Mouse (Mus musculus) natural killer cell, adult 2 months (primary cell): ENCODE results near the gene Hmgcs2.

Source experiments
- DNase-seq, 2 experiments: peaks; one replicate each; pipeline ENCODE4 v3.0.0; 2022; ENCODE audit warnings: low spot score in 2 of 2

Gene Hmgcs2

DNA sequence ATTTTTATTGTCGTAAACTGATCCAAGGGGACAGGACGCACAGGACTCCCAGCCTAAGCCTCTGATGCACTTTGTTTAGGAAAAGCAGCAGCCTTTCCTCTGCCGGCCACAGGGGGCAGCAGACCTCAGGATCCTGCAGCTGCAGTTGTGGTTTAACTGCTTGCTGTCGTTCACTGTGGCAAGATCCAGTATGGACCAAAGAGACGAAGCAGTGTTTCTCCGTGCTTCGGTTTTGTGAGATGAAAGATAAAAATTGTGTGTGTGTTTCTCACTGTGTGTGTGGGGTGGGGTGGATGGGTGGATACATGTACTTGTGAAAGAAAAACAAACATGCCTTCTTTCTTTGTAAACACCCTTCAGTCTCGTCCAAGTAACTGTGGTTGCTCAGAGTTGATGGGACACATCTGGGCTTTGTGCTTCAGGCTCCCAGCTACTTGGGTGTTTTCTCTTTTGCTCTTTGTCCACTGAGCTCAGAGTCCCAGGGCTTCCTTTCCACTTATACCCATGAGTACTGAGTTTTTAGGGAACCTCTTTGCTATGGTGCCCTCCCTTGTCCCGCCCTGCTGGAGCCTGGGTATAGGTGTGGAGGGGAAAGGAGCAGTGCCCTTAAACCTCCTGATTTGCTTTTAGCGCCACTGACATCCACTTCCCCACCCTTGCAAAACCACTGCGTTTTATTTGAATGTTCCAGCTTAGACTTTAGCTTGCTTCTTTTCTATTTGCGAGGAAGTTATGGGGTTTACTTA, 871 bp downstream of the Hmgcs2 start:
- DNase-seq: peak; percentile 13 to 21

DNA sequence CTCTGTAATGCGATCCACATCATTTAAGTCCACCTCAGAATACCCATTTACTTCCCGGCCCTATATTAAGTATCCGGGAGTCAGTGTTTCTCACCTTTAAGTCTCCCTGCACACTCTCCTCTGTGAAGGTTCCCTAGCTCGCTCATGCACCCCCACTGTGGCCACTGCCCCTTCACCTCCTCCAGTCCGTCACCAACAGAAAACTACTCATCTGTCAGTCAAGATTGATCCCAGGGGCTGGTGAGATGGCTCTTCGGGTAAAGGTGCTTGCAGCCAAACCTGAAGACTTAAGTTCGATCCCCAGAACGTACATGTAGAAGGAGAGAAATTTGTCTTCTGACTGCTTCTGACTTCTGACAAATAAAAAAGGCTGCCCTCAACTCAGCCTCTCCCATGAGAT, 2.2 kb downstream of the Hmgcs2 start:
- no peak for DNase-seq

DNA sequence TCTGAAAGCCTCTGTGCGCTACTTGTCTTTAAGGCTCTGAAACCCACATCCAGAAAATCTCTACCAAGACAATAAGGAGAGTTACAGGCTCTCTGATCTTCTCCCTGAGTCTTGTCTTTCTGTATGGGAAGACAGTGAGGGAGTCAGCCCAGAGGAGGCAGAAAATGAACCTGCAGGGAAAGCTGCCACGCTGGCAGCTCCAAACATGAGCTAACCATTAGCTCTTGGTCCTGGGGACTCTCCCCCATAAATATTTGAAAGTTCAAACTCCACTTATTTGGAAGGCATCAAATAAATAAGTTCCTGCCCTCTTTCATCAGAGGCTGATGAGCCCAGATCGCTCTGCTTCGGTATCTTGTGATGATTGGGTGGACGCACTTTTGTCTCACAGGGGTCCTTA, 3.0 kb downstream of the Hmgcs2 start:
- DNase-seq: no peak

DNA sequence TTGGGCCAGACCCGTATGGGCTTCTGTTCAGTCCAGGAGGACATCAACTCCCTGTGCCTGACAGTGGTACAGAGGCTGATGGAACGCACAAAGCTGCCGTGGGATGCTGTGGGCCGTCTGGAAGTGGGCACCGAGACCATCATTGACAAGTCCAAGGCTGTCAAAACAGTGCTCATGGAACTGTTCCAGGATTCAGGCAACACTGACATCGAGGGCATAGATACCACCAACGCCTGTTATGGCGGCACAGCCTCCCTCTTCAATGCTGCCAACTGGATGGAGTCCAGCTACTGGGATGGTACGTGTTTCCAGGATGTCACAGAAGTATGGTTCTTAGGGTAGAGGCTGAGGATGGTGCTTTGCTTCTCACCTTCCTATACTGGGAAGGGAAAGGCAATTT, 10.8 kb downstream of the Hmgcs2 start:
- no peak for DNase-seq

DNA sequence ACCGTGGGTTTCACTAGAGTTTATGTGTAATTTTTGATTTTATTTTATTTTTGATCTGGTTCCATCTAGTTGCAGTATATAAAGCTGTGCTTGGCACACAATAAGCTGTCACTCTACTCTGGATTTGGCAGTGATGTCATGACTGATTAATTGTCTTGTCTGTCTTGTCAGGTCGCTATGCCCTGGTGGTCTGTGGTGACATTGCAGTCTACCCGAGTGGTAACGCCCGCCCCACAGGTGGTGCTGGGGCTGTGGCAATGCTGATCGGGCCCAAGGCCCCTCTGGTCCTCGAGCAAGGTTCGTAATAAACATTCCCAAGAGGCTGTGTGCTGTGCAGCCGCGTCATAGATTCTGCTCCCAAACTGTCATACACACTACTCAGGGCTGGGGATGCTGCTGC, 15.7 kb downstream of the Hmgcs2 start:
- DNase-seq: no peak

DNA sequence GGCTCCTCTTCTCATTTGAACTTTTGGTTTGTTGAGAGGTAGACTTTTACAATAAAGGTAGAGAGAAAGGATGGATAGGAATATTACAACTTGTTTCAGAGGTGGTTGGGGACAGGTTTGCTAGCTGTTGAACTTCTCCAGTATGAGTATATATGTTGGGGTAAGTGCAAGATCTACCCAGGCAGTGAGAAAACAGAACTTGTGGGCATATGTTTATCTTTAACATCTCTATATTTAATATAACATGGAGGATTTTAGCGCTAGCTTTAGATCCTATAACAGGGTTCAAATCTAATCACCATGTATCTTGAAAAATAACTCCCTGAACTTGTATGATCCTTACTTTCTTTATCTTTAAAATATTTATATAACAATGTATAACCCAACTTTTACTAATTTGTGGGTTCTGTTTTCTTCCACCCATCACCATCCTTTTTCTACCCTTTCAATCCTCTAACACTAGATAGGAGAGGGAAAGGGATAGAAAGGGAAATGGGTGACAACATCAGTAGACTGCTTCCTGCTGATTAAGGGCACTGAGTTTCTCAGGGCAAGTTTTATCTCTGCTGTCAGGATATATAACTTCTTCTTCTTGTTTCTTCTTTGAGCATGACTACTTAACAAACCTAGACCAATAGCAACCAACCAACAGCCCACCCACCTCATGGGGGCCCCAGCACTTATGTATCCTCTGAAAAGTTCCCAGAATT, 19.3 kb downstream of the Hmgcs2 start:
- no peak for DNase-seq

DNA sequence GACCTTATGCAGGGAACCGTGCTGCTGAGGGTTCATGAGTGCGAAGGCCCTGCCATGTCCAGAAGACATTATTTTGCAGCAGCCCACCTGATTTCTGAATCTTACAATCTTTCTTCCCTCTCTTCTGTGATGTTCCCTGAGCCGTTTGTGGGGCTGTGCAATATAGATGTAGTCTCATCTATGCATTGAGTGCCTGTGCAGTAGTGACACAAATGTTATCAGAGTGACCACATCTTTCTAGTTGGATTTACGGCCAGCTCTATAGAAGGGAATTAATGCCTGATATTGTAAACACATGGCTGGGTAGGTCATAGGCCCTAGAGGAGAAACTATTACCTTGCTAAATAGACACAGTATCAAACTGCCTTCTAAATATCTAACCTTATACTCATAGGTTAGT, 20.0 kb downstream of the Hmgcs2 start:
- no peak for DNase-seq

DNA sequence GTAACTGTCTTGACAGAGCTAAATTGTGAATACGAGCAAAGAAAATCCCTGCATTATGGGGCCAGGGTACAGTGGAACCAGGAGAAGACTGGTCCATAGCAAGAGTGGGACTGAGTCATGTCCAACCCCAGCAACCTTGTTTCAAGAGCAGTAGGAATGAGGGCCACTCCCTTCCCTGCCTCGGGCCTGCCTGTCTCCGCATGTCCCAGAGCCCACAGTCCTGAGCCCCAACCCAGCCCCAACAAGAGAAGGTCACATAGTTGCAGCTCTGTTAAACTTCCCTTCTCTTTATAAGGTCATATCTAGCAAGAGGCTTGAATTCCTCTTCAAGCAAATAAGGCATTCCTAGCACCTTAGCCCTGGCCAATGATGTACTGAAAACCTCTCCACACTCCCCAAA, 21.5 kb downstream of the Hmgcs2 start:
- no peak for DNase-seq

DNA sequence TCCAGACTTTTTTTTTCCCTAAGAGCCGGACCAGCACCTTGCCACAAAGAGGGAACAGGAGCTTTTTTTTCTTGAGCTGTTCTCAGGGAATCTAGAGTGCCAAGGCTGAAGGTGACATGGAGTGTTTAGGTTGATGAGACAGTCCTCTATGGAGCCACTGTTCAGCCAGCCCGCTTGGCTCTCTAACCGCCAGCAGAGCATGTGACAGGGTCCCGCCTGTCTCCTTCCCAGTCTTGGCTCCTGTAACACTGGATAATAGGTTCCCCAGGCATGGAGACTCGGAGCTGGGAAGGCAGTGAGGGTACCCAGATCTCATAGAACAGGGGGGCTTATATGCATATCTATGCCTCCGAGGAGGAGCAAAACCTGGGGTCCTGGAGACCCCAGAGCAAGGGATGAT, 28.4 kb downstream of the Hmgcs2 start:
- DNase-seq: no peak

DNA sequence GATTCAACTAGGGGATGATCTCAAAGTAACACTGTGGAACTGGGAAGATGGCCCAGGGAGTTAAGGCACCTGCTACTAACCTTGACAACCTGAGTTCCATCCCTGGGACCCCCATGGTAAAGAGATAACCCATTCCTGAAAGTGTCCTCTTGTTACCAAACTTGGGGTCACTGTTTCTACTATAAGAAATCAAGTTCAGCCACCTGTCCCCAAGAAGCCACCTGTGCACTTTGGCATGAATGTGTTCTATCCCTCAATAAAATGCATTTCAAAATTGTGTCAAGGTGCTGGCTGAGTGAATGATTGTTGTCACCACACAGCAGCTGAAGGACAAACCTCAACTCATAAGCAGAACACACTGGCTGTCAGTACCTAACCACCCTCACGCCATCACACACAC, 30.2 kb downstream of the Hmgcs2 start:
- no peak for DNase-seq

DNA sequence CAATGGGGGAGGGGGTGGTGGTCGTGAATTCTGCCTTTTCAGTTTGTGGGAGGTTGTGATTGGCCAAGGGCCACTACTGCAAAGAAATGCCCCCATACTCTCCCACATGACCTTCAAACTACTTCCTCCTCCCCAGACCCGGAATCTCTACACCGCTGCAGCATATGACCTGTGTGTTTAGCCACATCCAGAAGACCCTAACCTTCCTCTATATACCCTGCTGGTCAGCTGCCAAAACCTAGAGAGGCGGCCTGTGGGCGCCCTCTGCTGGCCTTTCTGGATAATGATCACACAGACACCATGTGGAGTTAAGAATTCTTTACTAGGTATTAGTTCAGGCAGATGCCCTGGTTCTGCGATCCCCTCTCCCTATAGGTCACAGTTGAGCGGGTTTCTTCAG, 32.6 kb downstream of the Hmgcs2 start:
- DNase-seq: peak in 1 of 2 experiments; percentile 43

DNA sequence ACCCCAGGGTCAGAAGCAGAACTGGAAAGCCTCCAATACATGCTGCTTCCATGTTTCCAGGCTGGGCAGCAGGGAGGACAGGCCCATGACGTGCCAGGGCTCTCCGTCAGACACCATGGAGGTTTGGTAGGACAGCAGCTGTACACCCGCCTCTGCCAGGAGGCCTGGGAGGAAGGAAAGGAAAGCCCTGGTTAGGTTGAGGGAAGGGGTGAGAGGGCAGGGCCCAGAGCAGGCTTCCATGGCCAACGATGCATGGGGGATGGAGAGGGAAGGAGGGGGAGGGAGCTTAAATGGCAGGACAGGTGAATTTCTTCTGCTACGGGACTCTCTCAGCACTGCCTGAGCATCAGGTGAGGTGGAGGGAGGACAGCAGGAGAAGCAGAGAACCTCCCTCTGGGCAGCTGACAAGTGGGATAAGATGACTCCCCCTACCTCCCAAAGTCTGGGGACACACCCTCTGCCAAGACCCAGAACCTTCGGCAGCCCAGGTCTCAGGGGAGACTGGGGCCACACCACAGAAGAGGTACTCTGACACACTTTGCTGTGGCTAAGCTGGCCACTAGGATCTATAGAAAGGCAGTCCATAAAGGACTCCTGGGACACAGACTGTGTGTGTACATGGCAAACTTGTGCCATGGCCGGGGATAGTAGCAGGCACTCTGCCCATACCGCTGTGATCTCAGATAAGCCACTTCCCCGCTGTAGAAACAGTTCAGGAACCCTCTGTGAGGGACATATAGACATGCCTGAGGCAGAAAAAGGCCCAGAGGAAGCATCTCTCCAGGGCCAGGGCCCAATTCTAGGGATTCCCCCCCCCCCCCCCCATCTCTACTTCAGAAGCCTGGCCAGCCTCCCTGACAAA, 33.3 kb downstream of the Hmgcs2 start:
- no peak for DNase-seq

DNA sequence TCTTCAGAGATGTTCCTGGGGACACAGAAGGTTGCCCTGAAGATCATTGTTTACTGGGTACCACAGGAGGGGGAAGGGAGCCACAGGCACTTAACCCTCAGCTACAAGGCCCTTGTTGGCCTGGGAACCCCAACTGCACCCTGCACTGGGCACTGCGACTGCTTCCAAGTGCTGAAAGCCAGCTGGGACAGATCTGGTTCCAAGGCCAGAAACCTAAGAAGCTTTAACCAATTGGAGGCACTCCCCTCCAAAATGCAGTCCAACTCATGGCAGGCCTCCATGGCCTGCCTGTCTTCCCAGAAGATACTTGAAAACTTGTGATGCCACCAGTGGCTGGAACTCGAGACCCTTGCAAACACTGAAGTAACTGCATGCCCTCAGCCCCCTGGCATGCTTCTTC, 34.9 kb downstream of the Hmgcs2 start:
- no peak for DNase-seq

DNA sequence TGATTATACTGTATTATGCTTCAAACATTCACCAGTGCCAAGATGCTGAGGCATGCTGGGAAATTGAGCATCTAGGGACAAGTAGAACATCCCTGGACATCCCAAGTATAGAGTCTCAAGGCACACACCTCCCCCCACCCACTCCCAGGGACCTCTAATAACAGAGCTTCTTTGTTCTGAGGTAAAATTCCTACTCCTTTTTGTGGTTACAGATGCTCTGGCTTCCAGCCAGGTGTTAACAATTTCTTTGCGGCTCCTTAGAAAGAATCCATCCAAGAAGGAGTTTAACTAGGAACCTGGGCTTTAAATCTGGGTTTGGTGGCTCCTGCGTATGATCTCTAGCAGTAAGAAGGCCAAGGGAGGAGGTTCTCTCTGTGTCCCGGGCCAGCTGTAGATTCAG, 36.9 kb downstream of the Hmgcs2 start:
- DNase-seq: no peak

DNA sequence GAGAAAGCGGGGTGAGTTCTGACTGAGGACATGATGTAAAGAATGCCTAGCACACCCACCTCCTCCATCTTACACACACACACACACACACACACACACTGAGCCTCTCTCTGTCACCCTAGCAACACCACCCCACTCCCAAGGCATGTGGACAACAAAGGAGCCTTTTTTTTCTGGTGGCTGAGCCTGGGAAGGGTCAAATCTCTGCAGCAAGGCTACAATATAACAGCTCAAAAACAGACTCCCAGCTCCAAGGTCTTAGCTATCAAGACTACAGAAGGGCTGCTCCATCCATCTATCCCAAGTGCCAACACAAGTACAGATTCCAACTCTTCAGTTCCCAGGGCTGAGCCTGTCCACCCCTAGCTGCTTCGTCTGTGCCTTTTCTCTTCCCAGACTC, 39.0 kb downstream of the Hmgcs2 start:
- no peak for DNase-seq

DNA sequence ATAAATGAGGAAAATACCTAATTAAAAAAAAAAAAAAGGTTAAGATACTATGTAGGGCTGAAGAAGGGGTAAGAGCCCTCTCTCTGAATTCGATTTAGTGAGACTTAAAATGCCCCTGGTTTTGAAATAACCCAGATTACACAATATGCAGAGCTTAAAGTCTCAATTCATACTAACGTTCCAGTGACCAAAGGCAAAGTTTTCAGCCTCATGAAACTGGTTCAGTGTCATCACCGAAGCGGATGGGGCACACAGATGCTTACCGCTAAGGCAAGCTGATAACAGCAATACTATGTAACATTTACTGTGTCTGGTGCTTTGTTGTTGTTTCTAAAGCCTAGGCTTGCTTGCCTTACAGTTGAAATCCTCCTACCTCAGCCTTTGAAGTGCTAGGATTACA, 42.0 kb downstream of the Hmgcs2 start:
- DNase-seq: no peak

DNA sequence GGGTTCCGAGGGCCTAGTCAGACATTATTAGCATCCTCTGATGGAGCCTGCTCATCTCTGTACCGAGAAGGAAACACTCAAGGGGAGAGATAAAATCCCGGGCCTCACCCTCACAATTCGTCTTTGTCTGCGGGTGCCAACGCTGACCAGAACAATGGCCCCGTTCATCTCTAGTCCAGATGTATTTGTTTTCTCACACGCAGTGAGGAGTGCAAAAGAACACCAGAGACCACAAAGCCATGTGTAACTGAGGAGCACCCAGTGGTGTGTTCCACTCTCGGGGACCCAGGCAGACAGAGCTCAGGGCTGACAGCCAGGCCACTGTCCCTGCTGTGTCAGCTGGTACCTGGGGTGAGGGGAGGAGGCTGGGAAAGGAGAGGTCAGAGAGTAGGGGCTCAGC, 44.0 kb downstream of the Hmgcs2 start:
- no peak for DNase-seq

DNA sequence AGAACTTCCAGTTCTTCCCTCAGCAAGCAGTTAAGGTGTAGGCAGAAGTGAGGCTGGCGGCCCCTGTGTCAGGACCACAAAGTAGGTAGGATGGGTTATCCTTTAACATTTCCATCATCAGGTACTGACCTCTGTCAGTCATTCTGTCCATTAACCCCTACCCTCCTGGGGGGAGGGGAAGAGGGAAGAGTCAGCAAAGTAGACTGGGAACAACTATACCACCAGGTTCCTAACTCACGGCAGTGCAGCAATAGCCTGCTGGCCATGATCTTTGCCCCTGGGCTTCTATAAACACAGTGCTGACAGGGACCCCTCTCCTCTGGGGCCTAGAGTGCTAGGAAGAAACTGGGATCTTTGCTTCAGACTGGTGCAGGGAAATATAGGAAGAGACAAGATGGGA, 53.8 kb downstream of the Hmgcs2 start:
- DNase-seq: no peak

DNA sequence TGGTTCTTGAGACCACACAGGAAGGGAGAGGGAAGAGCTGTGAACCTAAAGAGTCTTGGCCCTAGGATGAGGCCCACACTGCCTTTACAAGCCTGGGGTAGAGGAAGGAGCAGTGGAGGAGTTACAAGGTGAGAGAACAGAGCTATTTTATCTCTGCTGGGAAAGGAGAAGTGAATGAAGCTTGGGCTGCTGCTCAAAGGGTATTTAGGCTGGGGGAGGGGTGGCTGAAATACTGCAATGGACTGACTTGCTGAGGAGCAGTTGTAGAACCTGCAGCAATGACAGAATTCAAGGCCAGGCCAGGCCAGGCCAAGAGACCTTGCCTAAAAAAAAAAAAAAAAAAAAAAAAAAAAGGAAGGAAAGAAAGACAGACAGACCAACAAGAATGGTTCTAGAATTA, 55.1 kb downstream of the Hmgcs2 start:
- no peak for DNase-seq

DNA sequence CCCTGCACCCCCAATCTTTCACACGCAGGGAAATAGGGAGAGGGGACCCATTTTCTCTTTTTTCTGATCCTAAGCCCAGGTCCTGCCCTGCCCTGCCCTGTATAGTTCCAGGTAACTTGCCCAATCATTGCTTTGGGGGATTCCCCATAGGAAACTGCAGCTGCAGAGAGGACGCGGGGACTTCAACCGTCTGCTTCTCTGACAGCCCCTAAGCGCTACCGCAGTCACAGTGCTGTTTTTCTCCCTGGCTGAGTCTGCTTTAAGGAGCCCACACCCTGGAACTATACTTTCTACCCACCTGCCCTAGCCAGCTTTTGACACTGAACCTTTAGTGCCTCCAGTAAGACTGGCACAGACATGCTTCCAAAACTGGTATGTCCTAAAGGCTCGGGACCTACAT, 55.7 kb downstream of the Hmgcs2 start:
- peak in 1 of 2 experiments; percentile 32 for DNase-seq

DNA sequence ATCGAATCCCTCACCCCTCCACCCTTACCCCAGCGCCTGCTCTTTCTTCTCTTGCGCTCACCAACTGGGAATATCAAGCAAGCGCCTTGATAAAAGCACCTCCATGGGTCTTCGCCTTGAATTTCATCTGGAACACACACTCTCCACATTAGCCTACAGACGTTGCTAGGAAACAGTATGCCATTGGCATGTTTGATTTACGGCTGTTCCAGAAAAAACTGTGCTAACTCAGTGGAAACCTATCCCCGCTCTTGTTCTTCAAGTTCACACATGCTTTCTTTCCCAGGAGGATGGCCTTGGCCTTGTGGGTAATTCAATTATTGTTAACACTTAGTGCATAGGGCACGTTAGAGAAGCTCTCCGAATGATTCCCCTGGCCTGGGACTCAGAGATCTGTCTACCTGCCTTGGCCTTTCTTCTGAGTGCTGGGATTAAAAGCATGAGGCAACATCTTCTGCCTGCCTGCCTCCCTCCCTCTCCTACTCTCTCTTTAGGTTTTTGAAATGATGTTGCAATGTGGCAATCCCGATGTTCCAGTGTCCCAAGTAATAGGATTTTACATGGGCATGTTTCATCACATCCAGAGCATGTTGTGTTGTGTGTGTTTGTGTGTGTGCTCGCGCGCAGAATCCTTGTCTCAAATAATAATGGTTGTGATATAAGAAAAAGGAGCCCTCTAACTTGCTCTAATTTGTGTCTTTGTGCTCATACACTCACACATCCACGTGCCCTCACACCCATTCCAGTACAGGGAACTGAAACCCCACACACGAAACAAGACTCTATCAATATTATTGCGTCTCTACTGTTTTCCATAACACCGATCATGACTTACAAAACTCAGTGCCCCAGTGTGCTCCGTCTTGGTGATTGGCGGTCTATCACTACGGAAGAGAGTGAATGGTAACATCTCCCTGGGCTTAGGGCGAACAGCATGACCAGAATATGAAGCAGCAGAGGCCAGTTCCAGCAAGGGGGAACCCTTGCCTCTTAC, 56.7 kb downstream of the Hmgcs2 start:
- peak in 1 of 2 experiments; percentile 50 for DNase-seq
